Mouse (Mus musculus): ENCODE data around the gene Olfr275.
"Not testable (repeated sequence)": the region's sequence is repeated elsewhere in the genome, so short reads cannot be mapped to it uniquely, and the experiment has no call there.

Olfr275 gene

GRCm38 (mm10) chr4:52814304-52814703 is at the start of gene Olfr275:
Olfr275 (plus strand) TSS chr4:52814604.
- no peak for DNase-seq (ENCODE audit: low spot score in 2 of 2)

GRCm38 (mm10) chr4:52765612-52766011 is 48.8 kb upstream of the Olfr275 start:
- no peak for DNase-seq (ENCODE audit: low spot score in 2 of 2)

DNA sequence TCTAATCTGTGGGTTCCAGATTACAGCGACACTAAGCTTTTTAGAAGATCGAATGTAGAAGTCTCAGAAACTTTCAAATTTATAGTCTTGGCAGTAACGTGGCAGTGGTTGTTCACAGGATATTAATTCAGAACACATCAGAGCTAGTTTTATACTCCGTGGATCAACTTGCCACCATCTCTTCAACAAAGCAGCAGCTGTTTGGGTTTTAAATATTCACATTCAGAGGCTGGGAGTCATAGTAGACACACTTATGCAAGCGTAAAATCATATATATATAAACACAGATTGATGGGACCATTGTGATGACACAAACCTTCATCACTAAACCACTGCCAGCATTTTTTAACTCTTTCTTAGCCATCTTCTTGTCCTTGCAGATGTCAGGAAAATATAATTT is 42.2 kb upstream of the Olfr275 start:
- no peak for DNase-seq (ENCODE audit: low spot score in 2 of 2)

- no peak for DNase-seq (ENCODE audit: low spot score in 2 of 2)
Measured at GRCm38 (mm10) chr4:52800013-52800412, 14.4 kb upstream of the Olfr275 start.

DNA sequence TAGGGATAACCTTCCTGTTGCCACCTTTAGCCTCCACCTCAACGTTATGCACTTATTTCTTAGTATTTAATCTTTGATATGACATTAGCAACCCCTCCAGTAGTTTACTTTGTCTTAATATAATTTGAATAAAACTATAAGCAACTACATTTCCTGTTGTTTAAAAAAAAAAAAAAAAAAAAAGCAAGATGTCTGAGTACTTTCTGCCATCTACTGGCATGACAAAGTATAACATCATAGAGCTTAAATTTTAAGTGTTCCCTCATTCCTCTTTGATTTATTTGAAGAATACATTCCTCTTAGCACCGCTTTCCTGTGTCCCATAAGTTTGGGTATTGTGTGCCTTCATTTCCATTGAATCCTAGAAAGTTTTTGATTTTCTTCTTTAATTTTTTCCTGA is 2.5 kb upstream of the Olfr275 start:
- DNase-seq (ENCODE audit: low spot score in 2 of 2), result no peak

DNA sequence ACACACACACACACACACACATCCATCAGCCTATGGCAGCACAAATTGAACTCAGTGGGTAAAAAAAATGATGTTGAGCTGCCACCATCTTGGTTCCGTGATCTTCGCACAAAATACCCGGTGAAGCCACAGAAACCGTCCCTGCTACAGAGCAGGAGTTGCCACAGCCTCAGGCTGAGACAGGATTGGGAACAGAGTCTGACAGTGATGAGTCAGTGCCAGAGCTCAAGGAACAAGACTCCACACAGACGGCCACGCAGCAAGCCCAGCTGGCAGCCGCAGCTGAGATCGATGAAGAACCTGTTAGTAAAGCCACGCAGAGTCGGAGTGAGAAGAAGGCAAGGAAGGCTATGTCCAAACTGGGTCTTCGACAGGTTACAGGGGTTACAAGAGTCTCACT is 7.0 kb downstream of the Olfr275 start:
- no peak for DNase-seq (ENCODE audit: low spot score in 2 of 2)

- DNase-seq (ENCODE audit: low spot score in 2 of 2), result not testable (repeated sequence)
Measured at GRCm38 (mm10) chr4:52845411-52845810, 31.0 kb downstream of the Olfr275 start.

GRCm38 (mm10) chr4:52849039-52849635 is 34.7 kb downstream of the Olfr275 start:
- DNase-seq (ENCODE audit: low spot score in 2 of 2), result no peak

DNA sequence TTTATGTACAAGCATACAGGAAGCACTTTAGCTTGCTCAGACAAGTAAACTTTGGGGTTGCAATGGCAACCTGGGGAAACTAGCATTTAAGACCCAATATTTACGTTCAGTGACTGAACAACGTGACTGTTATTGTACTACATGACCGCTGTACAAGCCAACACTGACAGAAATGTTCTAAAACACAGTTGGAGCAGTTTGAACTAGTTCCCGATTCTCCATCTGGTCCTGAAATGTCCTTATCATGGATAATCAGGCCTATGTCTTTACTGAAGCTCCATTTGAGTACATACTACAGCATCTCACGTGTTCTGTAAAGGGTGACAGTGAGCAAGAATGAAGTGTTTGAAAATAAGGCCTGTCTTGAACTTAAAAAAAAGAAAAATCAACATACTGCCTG is 35.3 kb downstream of the Olfr275 start:
- DNase-seq (ENCODE audit: low spot score in 2 of 2), result no peak

GRCm38 (mm10) chr4:52859136-52859535 is 44.7 kb downstream of the Olfr275 start, which contains the start of gene Olfr273:
Olfr273 (minus strand) TSS chr4:52859236.
- no peak for DNase-seq (ENCODE audit: low spot score in 2 of 2)

DNA sequence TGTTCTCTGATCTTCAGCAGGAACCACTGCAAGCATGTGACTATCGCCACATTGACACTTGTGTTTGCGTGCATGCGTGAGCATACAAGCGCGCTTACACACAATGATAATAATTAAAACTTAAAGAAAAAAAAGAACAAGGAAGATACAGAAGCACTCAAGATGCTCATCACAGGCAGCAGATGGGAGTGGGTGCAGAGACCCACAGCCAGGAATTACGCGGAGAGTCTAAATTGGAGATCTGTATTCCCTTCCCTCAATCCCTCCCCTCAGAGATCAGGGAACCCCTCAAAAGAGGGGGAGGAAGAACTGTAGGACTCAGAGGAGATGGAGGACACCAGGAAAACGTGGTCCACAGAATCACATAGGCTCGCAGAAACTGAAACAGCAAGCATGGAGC is 49.8 kb downstream of the Olfr275 start:
- peak; percentile 6 to 17 for DNase-seq (ENCODE audit: low spot score in 2 of 2)

Measured in frontal cortex, postnatal 14 days (tissue).